Mouse (Mus musculus): ENCODE results near the gene Aoc1. TPM values are rescaled to one million over a fixed set of nuclear protein-coding genes. Genes with fewer than 3 reads are reported as not detected.

Gene Aoc1
- total RNA-seq (2021): not detected
- long read RNA-seq, experiment 1: 0 reads
- long read RNA-seq, experiment 2: 0 reads

DNA sequence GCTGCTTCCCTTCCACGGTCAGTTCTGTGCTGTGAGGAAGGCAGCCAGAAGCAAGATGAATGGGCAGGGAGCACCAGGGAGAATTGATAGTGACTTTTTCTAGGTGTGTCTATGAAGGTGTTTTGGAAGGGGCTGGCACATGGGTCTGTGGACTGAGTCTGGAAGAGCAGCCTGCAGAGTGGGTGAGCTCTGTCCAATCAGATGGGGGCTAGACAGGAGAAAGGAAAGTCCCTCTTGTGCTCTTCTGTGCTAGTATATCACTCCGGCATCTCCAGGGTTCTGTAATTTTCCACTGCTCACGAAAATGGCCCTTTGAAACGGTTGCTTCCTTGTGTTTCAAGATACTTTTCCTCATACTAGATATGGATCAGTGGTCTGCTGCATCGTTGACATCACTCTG, at the start of gene Aoc1:
Gene Aoc1, plus strand, starts transcription at position 301 of the 400 bp plus-strand sequence.
- no peak for DNase-seq (ENCODE audit: low spot score in 2 of 2)

GRCm38 (mm10) chr6:48825016-48825415, 47.7 kb upstream of the Aoc1 start:
- DNase-seq (ENCODE audit: low spot score in 2 of 2): no peak

- DNase-seq (ENCODE audit: low spot score in 2 of 2): no peak
These were observed 43.7 kb upstream of the Aoc1 start for GRCm38 (mm10) chr6:48828976-48829375.

DNA sequence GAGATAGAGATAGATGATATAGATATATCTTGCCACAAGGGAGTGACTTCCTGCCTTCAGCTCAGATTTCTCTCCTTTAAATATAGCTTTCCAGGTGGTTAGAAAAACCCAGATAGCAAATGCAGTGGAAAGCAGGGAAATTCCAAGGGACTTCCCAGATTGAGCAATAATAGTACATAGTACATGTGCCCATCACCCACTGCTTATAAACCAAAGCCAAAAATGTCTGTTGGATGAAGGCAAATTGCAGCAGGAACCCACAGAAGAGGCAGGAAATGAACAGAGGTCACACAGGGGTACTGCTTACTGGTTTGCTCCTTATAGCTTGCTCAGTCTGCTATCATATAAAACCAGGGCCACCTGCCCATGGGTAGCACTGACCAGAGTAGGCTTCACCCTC, 43.0 kb upstream of the Aoc1 start:
- no peak for DNase-seq (ENCODE audit: low spot score in 2 of 2)

GRCm38 (mm10) chr6:48830241-48830640, 42.5 kb upstream of the Aoc1 start:
- no peak for DNase-seq (ENCODE audit: low spot score in 2 of 2)

- no peak for DNase-seq (ENCODE audit: low spot score in 2 of 2)
These were observed 41.6 kb upstream of the Aoc1 start for GRCm38 (mm10) chr6:48831141-48831540.

DNA sequence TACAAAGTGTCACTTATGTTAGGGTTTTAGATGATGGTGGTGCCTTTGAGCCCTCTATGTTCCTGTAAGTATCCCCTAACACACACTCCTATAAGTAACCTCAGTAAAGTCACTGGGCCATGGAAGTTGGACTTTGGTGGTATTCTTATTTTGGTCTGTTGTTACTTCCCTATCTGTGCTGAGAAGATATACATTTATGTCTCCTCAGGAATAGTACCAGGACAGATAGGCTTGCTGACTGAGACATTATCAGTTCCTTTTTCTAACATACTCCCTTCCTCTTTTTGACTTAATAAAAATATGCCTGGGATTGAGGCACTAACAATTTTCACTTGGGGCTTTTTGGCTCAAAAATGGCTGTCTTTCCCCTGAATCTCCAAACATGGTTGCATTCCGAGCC, 40.3 kb upstream of the Aoc1 start:
- no peak for DNase-seq (ENCODE audit: low spot score in 2 of 2)

DNA sequence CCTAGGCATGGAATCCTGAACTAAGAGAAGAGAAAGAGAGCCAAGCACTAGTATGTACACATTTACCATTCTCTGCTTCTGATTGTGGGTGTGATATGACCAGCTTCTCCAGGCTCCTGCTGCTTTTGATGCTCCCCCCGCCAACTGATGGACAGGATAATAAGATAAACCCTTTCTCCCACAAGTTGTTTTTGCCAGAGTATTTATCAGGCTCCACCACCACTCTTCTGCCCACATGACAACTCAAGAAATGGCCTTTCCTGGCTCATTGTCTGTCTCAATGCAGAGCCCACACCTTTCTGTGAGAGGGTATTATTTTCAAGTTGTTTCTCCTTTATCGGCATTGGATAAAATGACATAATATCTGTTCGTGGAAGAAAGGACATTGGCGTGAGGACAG, 39.2 kb upstream of the Aoc1 start:
- no peak for DNase-seq (ENCODE audit: low spot score in 2 of 2)

- DNase-seq (ENCODE audit: low spot score in 2 of 2): no peak
These were observed 37.5 kb upstream of the Aoc1 start for GRCm38 (mm10) chr6:48835241-48835640.

GRCm38 (mm10) chr6:48836146-48836545, 36.5 kb upstream of the Aoc1 start:
- no peak for DNase-seq (ENCODE audit: low spot score in 2 of 2)

DNA sequence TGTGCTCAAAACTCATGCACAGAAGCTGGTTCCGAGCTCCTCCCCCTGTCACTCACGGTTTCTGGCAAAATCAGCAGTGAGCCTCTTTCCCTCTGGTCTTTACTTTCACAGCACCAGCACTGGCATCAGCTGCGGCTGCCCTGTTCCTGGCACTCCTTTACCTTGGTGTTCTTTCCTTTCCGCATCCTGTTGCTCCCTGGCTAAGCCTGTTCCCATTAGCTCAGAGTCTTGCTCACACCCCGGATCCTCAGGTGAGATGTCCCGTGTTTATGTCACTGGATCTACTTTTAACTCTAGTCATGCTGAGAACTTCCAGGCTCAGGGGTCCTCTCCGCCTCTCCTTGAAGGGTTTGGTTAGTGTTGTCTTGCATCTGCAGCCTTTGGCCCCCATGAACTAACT, 35.2 kb upstream of the Aoc1 start:
- DNase-seq (ENCODE audit: low spot score in 2 of 2): no peak

- DNase-seq (ENCODE audit: low spot score in 2 of 2): no peak
These were observed 34.2 kb upstream of the Aoc1 start for GRCm38 (mm10) chr6:48838321-48839080.

DNA sequence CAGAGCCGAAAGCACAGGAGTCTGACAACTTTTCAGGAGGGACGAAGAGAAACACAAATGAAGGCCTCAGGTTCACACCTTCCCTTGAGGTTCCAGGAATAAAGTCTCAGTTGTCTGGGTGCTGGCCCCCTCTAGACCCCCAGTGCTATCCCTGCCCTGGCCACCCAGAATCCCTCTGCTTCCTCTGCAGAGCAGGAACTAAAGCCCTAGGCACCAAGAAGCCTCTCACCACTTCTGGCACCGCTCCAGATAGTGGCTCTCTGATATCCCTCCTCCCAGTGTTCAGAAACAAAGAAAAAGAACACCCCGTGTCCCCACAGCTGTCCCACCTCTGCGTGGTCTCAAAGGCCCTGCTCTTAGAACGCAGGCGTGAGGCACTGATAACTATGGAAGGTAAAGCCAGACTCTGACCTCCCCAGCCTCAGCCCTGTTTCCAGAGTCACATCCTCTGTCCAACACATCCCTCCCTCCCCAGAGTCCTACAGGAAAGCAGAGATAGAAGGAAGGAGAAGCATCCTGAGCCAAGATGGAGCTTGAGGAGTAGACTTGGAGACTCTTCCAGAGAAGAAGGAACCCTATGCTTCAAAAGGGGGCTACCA, 32.2 kb upstream of the Aoc1 start, which contains the start of gene Tmem176a:
Gene Tmem176a, plus strand, starts transcription at position 549 of the 599 bp plus-strand sequence.
- no peak for DNase-seq (ENCODE audit: low spot score in 2 of 2)

GRCm38 (mm10) chr6:48840973-48841625, 31.6 kb upstream of the Aoc1 start, which contains the start of gene Tmem176b:
Tmem176b (minus strand) TSS chr6:48841496.
- DNase-seq (ENCODE audit: low spot score in 2 of 2): peak; percentile 84 to 93

GRCm38 (mm10) chr6:48842111-48842842, 30.4 kb upstream of the Aoc1 start:
- no peak for DNase-seq (ENCODE audit: low spot score in 2 of 2)

DNA sequence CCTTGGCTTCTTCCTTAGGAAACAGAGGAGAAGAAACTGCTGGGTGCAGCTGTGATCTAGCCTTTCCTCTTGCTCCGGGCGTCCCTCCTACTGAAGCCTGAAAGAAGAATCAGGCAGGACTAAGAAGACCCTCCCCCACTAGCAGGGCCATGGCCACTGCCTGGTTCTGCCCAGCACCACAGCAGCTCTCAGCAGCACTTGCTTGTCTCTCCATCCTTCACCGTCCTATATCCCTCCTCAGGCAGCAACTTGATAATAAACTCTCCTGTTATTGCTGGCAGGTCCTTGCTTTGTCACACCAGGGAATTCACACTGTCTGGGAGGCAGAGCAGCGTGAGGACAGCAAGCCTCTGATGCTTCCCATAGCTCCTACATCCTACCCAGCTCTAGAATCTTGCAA, 27.6 kb upstream of the Aoc1 start:
- DNase-seq (ENCODE audit: low spot score in 2 of 2): no peak

DNA sequence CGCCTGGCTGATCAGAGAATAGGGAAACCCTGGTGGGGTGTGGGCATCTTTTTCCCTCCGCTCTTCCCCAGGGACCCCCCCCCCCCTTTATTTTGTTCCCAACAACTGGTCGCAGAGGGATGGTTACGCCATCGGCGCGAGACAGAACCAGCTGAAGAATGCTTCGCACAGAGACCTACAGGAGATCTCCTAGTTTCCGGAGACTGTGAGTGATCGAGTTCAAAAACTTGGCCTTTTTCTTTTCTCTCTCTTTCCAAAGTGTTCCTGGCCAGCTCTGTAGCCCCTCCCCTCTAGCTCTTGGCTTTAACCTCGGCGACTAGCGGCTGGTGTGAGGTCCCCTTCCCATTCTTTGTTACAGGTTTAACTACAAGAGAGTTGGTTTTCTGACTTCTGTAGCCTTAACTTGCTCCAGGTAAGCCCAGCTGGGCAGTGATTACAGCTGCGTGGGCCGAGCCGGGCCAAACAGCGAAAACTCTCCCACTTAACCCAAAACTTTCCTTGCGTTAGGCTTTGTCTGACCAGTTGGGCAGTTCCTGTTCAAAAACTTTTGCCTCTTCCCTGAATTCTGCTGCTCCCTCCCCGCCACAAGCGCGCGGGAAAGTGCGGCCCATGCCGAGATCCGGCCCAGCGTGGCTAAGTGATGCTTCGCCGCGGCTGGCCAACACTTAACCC, 20.7 kb upstream of the Aoc1 start:
- no peak for DNase-seq (ENCODE audit: low spot score in 2 of 2)

DNA sequence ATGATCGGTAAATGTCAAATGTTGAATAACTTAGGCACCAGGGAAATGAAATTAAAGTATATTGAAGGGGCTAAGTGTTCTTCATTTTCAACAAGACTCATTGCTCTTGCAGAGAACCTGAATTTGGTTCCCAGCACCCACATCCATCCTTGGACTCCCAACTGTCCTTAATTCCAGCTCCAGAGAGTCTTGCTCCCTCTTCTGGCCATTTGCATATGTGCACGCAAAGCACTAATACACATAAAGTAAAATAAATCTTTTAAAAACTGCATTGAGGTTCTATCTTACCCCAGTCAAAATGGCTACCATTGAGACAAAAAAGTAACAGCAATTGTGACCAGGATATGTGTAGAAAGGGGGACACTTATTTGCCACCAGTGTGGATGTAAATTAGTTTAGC, 18.5 kb upstream of the Aoc1 start:
- no peak for DNase-seq (ENCODE audit: low spot score in 2 of 2)

GRCm38 (mm10) chr6:48857613-48858302, 14.9 kb upstream of the Aoc1 start:
- DNase-seq (ENCODE audit: low spot score in 2 of 2): no peak

DNA sequence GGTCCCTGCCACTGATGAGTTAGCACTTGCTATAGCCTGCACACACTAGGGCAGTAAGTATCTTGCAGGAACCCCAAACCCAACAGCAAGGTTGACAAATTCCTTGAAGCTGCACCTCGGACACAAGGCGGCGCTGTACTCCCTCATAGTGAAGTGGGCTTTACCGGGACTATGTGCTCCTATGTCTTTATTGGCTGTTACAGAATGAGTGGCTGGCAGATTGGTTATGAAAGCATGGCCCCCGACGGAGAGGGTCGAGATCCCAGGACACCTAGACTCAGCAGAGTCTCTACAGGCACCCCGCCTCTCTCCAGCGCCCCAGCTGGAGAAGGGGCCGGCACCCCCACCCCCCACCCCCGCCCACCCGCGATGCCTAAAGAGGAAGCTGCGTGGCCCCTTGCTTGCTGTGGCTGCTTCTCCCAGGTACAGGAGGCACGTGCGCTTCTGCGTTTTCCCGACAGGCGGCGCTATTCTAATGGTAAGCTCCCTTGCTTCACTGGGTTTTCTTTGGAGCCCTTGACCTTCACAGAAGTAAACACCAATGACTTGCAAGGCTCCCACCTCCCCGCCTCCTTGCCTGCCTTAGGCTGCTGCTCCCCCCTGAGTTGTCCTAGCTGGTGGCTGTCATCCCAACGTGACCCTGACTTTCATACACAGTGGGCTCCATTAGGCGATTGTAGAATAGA, 12.4 kb upstream of the Aoc1 start:
- DNase-seq (ENCODE audit: low spot score in 2 of 2): peak in 1 of 2 experiments; percentile 57
